21 mouse cellular contexts compared by ENCODE assay signal in genomic region chr1:77545035-77545434, GRCm38 (mm10). TPM values are rescaled to one million over a fixed set of nuclear protein-coding genes. Genes with fewer than 3 reads are reported as not detected.
A peak's percentile ranks its signal among the peaks of the same experiment; 100 is the strongest.
DNase-seq lines count a peak whose midpoint lies in the region; ATAC-seq lines count a peak whose summit lies in the region.
"Had no signal": no experiment of that assay in that cellular context is flagged by ENCODE, and none has a peak within 500 bp of the region (broad histone marks: within the 10 kb centered on the region; RNA-seq: fewer than 3 reads in every experiment).

No protein-coding gene starts in this region.

- H3K27ac ChIP-seq in forebrain, embryonic 15.5 days (replicated peaks): peak overlapping the region; percentile 74; the same call in 1 of the 2 replicates
- H3K27ac ChIP-seq in forebrain, embryonic 10.5 days: no peak overlapping the region
- H3K27ac ChIP-seq in hindbrain, embryonic 15.5 days (replicated peaks): peak overlapping the region; percentile 63; the same call in 1 of the 2 replicates
- H3K27ac ChIP-seq in hindbrain, embryonic 11.5 days (ENCODE audit: low read depth, low read length): no peak overlapping the region; the same call in 1 of the 2 replicates
- peak overlapping the region; percentile 67; the same call in 1 of the 2 replicates for H3K27ac ChIP-seq in midbrain, embryonic 15.5 days
- no peak overlapping the region for H3K27ac ChIP-seq in midbrain, embryonic 10.5 days (replicated peaks)
- peak overlapping the region; percentile 41 for H3K27ac ChIP-seq in forebrain, embryonic 16.5 days (ENCODE audit: low read length)
- H3K27ac ChIP-seq: embryonic facial prominence, embryonic 12.5 days; heart, adult 2 months; heart, embryonic 15.5 days had no signal

- H3K9ac ChIP-seq in forebrain, embryonic 15.5 days (replicated peaks): no peak overlapping the region
- H3K9ac ChIP-seq in hindbrain, embryonic 15.5 days: no peak overlapping the region
- no peak overlapping the region for H3K9ac ChIP-seq in hindbrain, embryonic 11.5 days (ENCODE audit: low read depth, low read length)
- H3K9ac ChIP-seq in midbrain, embryonic 15.5 days: no peak overlapping the region
- no peak overlapping the region for H3K9ac ChIP-seq in forebrain, embryonic 16.5 days (replicated peaks; ENCODE audit: low read depth, low read length)
- H3K9ac ChIP-seq: embryonic facial prominence, embryonic 12.5 days; heart, embryonic 15.5 days had no signal

- DNase-seq in forebrain, embryonic 10.5 days (ENCODE audit: extremely low spot score, low spot score): no peak
- DNase-seq in hindbrain, embryonic 11.5 days (ENCODE audit: low spot score): no peak
- DNase-seq in midbrain, embryonic 10.5 days (ENCODE audit: low spot score): no peak
- no peak for DNase-seq in embryo, embryonic 10.5 days (ENCODE audit: low spot score)
- DNase-seq: adrenal gland, postnatal 14 days; cerebellum, adult 2 months; gastrocnemius, postnatal 14 days; heart, adult 2 months; heart, postnatal 14 days; kidney, adult 2 months had no signal

- no peaks in the 10 kb centered on the region for H3K9me3 ChIP-seq in forebrain, embryonic 15.5 days
- no peaks in the 10 kb centered on the region for H3K9me3 ChIP-seq in forebrain, embryonic 10.5 days
- no peaks in the 10 kb centered on the region for H3K9me3 ChIP-seq in hindbrain, embryonic 15.5 days
- no peaks in the 10 kb centered on the region for H3K9me3 ChIP-seq in hindbrain, embryonic 11.5 days (ENCODE audit: control insufficient read depth, low read length)
- H3K9me3 ChIP-seq in midbrain, embryonic 15.5 days: no peaks in the 10 kb centered on the region
- no peaks in the 10 kb centered on the region for H3K9me3 ChIP-seq in midbrain, embryonic 10.5 days (replicated peaks)
- no peaks in the 10 kb centered on the region for H3K9me3 ChIP-seq in forebrain, embryonic 16.5 days (ENCODE audit: control insufficient read depth, low read length)
- H3K9me3 ChIP-seq: embryonic facial prominence, embryonic 12.5 days; heart, embryonic 15.5 days had no signal

- H3K4me1 ChIP-seq in forebrain, embryonic 15.5 days: peaks cover 33% of the 10 kb centered on the region
- H3K4me1 ChIP-seq in forebrain, embryonic 10.5 days: peaks cover 38% of the 10 kb centered on the region
- H3K4me1 ChIP-seq in hindbrain, embryonic 15.5 days (replicated peaks): peaks cover 24% of the 10 kb centered on the region
- H3K4me1 ChIP-seq in hindbrain, embryonic 11.5 days (replicated peaks; ENCODE audit: control insufficient read depth, insufficient read depth, low read length): peaks cover 7% of the 10 kb centered on the region
- H3K4me1 ChIP-seq in midbrain, embryonic 15.5 days: peaks cover 35% of the 10 kb centered on the region
- peaks cover 43% of the 10 kb centered on the region for H3K4me1 ChIP-seq in midbrain, embryonic 10.5 days
- H3K4me1 ChIP-seq in forebrain, embryonic 16.5 days (replicated peaks; ENCODE audit: control insufficient read depth, insufficient read depth, low read length): peaks cover 25% of the 10 kb centered on the region
- H3K4me1 ChIP-seq: embryonic facial prominence, embryonic 12.5 days; heart, embryonic 15.5 days had no signal

- H3K4me2 ChIP-seq in forebrain, embryonic 15.5 days (replicated peaks): no peak overlapping the region
- no peak overlapping the region for H3K4me2 ChIP-seq in hindbrain, embryonic 15.5 days
- H3K4me2 ChIP-seq in hindbrain, embryonic 11.5 days (replicated peaks; ENCODE audit: low read depth, low read length): no peak overlapping the region
- no peak overlapping the region for H3K4me2 ChIP-seq in midbrain, embryonic 15.5 days
- H3K4me2 ChIP-seq in forebrain, embryonic 16.5 days (ENCODE audit: low read length): no peak overlapping the region; the same call in 1 of the 2 replicates
- H3K4me2 ChIP-seq: embryonic facial prominence, embryonic 12.5 days; heart, embryonic 11.5 days; heart, embryonic 15.5 days had no signal

- H3K4me3 ChIP-seq in forebrain, embryonic 15.5 days: no peak overlapping the region
- no peak overlapping the region for H3K4me3 ChIP-seq in forebrain, embryonic 10.5 days
- no peak overlapping the region for H3K4me3 ChIP-seq in hindbrain, embryonic 15.5 days
- no peak overlapping the region for H3K4me3 ChIP-seq in hindbrain, embryonic 11.5 days (ENCODE audit: low read depth, low read length)
- no peak overlapping the region for H3K4me3 ChIP-seq in midbrain, embryonic 15.5 days
- no peak overlapping the region for H3K4me3 ChIP-seq in midbrain, embryonic 10.5 days
- no peak overlapping the region for H3K4me3 ChIP-seq in forebrain, embryonic 16.5 days (replicated peaks; ENCODE audit: low read length)
- H3K4me3 ChIP-seq: embryonic facial prominence, embryonic 12.5 days; heart, adult 2 months; heart, embryonic 15.5 days had no signal

- no peaks in the 10 kb centered on the region for H3K27me3 ChIP-seq in forebrain, embryonic 15.5 days
- H3K27me3 ChIP-seq in forebrain, embryonic 10.5 days (ENCODE audit: poor library complexity, severe bottlenecking): no peaks in the 10 kb centered on the region
- no peaks in the 10 kb centered on the region for H3K27me3 ChIP-seq in hindbrain, embryonic 15.5 days
- H3K27me3 ChIP-seq in hindbrain, embryonic 11.5 days (ENCODE audit: control insufficient read depth, insufficient read depth, low read length): no peaks in the 10 kb centered on the region
- H3K27me3 ChIP-seq in midbrain, embryonic 15.5 days (replicated peaks): no peaks in the 10 kb centered on the region
- H3K27me3 ChIP-seq in midbrain, embryonic 10.5 days (ENCODE audit: low read depth, poor library complexity, severe bottlenecking): no peaks in the 10 kb centered on the region
- no peaks in the 10 kb centered on the region for H3K27me3 ChIP-seq in forebrain, embryonic 16.5 days (replicated peaks; ENCODE audit: control insufficient read depth, insufficient read depth, low read length)
- H3K27me3 ChIP-seq: CH12.LX; embryonic facial prominence, embryonic 12.5 days; heart, embryonic 15.5 days; Patski had no signal

- WGBS in forebrain, embryonic 15.5 days: 60% methylated on average over 1 of the region's 1 CpGs
- WGBS in forebrain, embryonic 10.5 days: 90% methylated on average over 1 of the region's 1 CpGs
- 85% methylated on average over 1 of the region's 1 CpGs for WGBS in hindbrain, embryonic 15.5 days
- WGBS in hindbrain, embryonic 11.5 days: 80% methylated on average over 1 of the region's 1 CpGs
- WGBS in midbrain, embryonic 15.5 days: 57% methylated on average over 1 of the region's 1 CpGs
- WGBS in midbrain, embryonic 10.5 days: 80% methylated on average over 1 of the region's 1 CpGs
- 68% methylated on average over 1 of the region's 1 CpGs for WGBS in forebrain, embryonic 16.5 days

- H3K36me3 ChIP-seq in forebrain, embryonic 15.5 days: no peaks in the 10 kb centered on the region
- no peaks in the 10 kb centered on the region for H3K36me3 ChIP-seq in forebrain, embryonic 10.5 days (replicated peaks)
- H3K36me3 ChIP-seq in hindbrain, embryonic 15.5 days: no peaks in the 10 kb centered on the region
- no peaks in the 10 kb centered on the region for H3K36me3 ChIP-seq in hindbrain, embryonic 11.5 days (ENCODE audit: control insufficient read depth, insufficient read depth, low read length)
- no peaks in the 10 kb centered on the region for H3K36me3 ChIP-seq in midbrain, embryonic 15.5 days (replicated peaks)
- H3K36me3 ChIP-seq in midbrain, embryonic 10.5 days: no peaks in the 10 kb centered on the region
- no peaks in the 10 kb centered on the region for H3K36me3 ChIP-seq in forebrain, embryonic 16.5 days (ENCODE audit: control insufficient read depth, insufficient read depth)
- H3K36me3 ChIP-seq: embryonic facial prominence, embryonic 12.5 days; heart, embryonic 15.5 days had no signal

- ATAC-seq in forebrain, embryonic 15.5 days (replicated peaks): no peak
- ATAC-seq in hindbrain, embryonic 15.5 days (ENCODE audit: low FRiP score, low read depth): no peak
- ATAC-seq in hindbrain, embryonic 11.5 days (ENCODE audit: low FRiP score): no peak
- ATAC-seq in midbrain, embryonic 15.5 days (replicated peaks): no peak
- ATAC-seq in forebrain, embryonic 16.5 days: no peak
- ATAC-seq: activated CD4-positive, CD25-positive, alpha-beta regulatory T cell, adult 4 months; intestine, embryonic 16.5 days; Patski had no signal

RNA-seq across cellular contexts. Expression of gene Epha4, which starts 30.1 kb away (rescaled TPM):
- polyA plus RNA-seq in forebrain, embryonic 15.5 days (2015; fragmentation: Nextera tagmentation; extraction: Ambion mirVana): 93.3 and 95.7 TPM in 2 replicates
- polyA plus RNA-seq in forebrain, embryonic 10.5 days (2016; fragmentation: Nextera tagmentation; extraction: Ambion mirVana): 22.9 and 25.9 TPM in 2 replicates
- 37.9 and 49.8 TPM in 2 replicates for polyA plus RNA-seq in hindbrain, embryonic 15.5 days (2015; fragmentation: Nextera tagmentation; extraction: Ambion mirVana)
- polyA plus RNA-seq in hindbrain, embryonic 11.5 days (2014; fragmentation: Nextera tagmentation; extraction: Ambion mirVana): 25.9 and 28.0 TPM in 2 replicates
- polyA plus RNA-seq in midbrain, embryonic 15.5 days (2015; fragmentation: Nextera tagmentation; extraction: Ambion mirVana): 33.0 and 38.5 TPM in 2 replicates
- polyA plus RNA-seq in midbrain, embryonic 10.5 days (2016; fragmentation: Nextera tagmentation; extraction: Ambion mirVana): 17.1 and 22.9 TPM in 2 replicates
- polyA plus RNA-seq in forebrain, embryonic 16.5 days (2015; fragmentation: Nextera tagmentation; extraction: Ambion mirVana): 76.4 and 89.5 TPM in 2 replicates

Comparison
In these comparisons a context has a peak if more than half of its experiments do, and no peak if none do; other contexts are left out.
1. H3K27ac ChIP-seq: peak in forebrain, embryonic 15.5 days (single experiment), hindbrain, embryonic 15.5 days (single experiment), midbrain, embryonic 15.5 days (single experiment) and forebrain, embryonic 16.5 days (single experiment); none in forebrain, embryonic 10.5 days (single experiment), hindbrain, embryonic 11.5 days (single experiment) and midbrain, embryonic 10.5 days (single experiment).